Mouse (Mus musculus) ES-E14 (cell line): Measurements from ENCODE around the gene Snrpd2. TPM values are rescaled to one million over a fixed set of nuclear protein-coding genes. Genes with fewer than 3 reads are reported as not detected.

ENCODE experiments used
- DNase-seq: peaks from one replicate; pipeline ENCODE4 v3.0.0-alpha.2; 2013; ENCODE audit warnings: low read depth, low spot score
- H3K27ac ChIP-seq: 2 replicates; pipeline ENCODE4 v1.5.1; 2012; ENCODE audit warnings: low read depth, mild to moderate bottlenecking, low read length, moderate library complexity, mixed read lengths; ENCODE audit not compliant: poor library complexity, insufficient read depth, severe bottlenecking
- H3K36me3 ChIP-seq: 2 replicates; pipeline ENCODE4 v1.6.1; 2012; ENCODE audit warnings: mild to moderate bottlenecking, low read length, moderate library complexity, mixed read lengths; ENCODE audit not compliant: control insufficient read depth, poor library complexity, insufficient read depth, severe bottlenecking
- H3K4me1 ChIP-seq, 2 experiments: fragments of 150-350 bp in 1 of 2; sonication (generic) in 1 of 2; 2 replicates each; pipeline ENCODE4 v1.6.1; 2012; ENCODE audit warnings: low read length in 2 of 2, mild to moderate bottlenecking in 1 of 2, mixed read lengths in 1 of 2; ENCODE audit not compliant: control insufficient read depth in 2 of 2, insufficient read depth in 2 of 2, poor library complexity in 1 of 2
- H3K4me3 ChIP-seq, 2 experiments: fragments of 150-350 bp in 1 of 2; sonication (generic) in 1 of 2; 2 replicates each; pipeline ENCODE4 v1.5.1; 2012; ENCODE audit warnings: low read length in 2 of 2, low read depth in 1 of 2, mild to moderate bottlenecking in 1 of 2, mixed read lengths in 1 of 2; ENCODE audit not compliant: insufficient read depth in 1 of 2, poor library complexity in 1 of 2, severe bottlenecking in 1 of 2
- H3K9ac ChIP-seq: 2 replicates; pipeline ENCODE4 v1.6.1; 2012; ENCODE audit warnings: low read depth, mild to moderate bottlenecking, low read length, mixed read lengths; ENCODE audit not compliant: poor library complexity, insufficient read depth, severe bottlenecking
- H3K9me3 ChIP-seq: fragments of 150-350 bp; sonication (generic); 2 replicates; pipeline ENCODE4 v1.6.1; 2012; ENCODE audit warnings: low read depth, mild to moderate bottlenecking, low read length; ENCODE audit not compliant: control insufficient read depth, insufficient read depth
- CHD2 ChIP-seq: IDR thresholded peaks from 2 replicates; pipeline ENCODE4 v1.6.1; 2014; ENCODE audit warnings: mild to moderate bottlenecking, low read depth, low read length, inconsistent platforms
- HCFC1 ChIP-seq: IDR thresholded peaks from 2 replicates; pipeline ENCODE4 v1.6.1; 2012; ENCODE audit warnings: low read length, inconsistent platforms, borderline replicate concordance; ENCODE audit not compliant: insufficient read depth
- MAFK ChIP-seq: IDR thresholded peaks from 2 replicates; pipeline ENCODE4 v1.6.1; 2014; ENCODE audit warnings: mild to moderate bottlenecking, low read depth, low read length, inconsistent platforms; ENCODE audit not compliant: insufficient read depth
- ZC3H11A ChIP-seq: IDR thresholded peaks from 2 replicates; pipeline ENCODE4 v1.6.1; 2012; ENCODE audit warnings: low read depth, mild to moderate bottlenecking, inconsistent platforms, low read length, borderline replicate concordance
- ZNF384 ChIP-seq: IDR thresholded peaks from 2 replicates; pipeline ENCODE4 v1.6.1; 2012; ENCODE audit warnings: low read depth, low read length, inconsistent platforms
- in situ Hi-C, 2 experiments: fragments of 600-800 bp; cut with MboI; formaldehyde crosslinking; loops; one replicate each; pipeline ENCODE4 v1.15.1; 2025; ENCODE audit warnings: low sequenced_read_pairs in 2 of 2, inconsistent platforms in 1 of 2; ENCODE audit not compliant: unreplicated experiment in 2 of 2
- total RNA-seq: library from RNA; depleted of rRNA; stranded (reverse); fragments of 300-350 nt; gene quantifications from 2 replicates; pipeline ENCODE4 v1.2.3, GENCODE M21; 2012

Snrpd2 gene
- total RNA-seq, 1 experiment = 355 TPM

DNA sequence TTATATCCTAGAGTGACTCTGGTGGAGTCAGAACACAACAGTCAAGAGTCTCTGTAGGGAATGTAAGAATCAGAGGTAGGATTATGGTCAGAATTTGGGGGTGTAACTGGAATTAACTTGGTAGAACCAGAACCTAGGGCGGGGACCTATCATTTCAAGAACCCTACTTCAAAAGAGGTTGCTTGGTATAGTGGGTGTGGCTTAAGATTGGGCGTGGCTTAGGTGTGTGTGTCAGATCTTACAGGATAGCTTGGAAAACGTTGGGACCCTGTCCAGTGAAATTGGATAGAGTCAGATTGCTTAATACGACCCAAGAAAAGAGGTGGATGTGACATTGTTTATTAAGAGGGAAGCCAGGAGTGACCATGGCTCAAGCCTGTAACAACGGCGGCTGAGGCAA lies 30.4 kb downstream of the Snrpd2 start:
- H3K9ac ChIP-seq = no peak overlapping the region
- peaks cover 5 to 35% of the 10 kb centered on the region in 2 experiments; a peak in 3 of 4 replicates for H3K4me1 ChIP-seq
- TF ChIP-seq CHD2 (no peak), ZC3H11A (no peak), ZNF384 (no peak), HCFC1 (no peak)
- in situ Hi-C loops = loop anchor here in 1 of 2 experiments (5.0 kb wide), 1 partner anchor 102 kb away; the partner anchor contains the start of genes Ppm1n and Rtn2
- no peaks in the 10 kb centered on the region for H3K9me3 ChIP-seq
- H3K27ac ChIP-seq = no peak overlapping the region
- DNase-seq = no peak
- H3K4me3 ChIP-seq = peak overlapping the region; percentile 41 to 46; a peak in 2 of 4 replicates
- H3K36me3 ChIP-seq = no peaks in the 10 kb centered on the region

DNA sequence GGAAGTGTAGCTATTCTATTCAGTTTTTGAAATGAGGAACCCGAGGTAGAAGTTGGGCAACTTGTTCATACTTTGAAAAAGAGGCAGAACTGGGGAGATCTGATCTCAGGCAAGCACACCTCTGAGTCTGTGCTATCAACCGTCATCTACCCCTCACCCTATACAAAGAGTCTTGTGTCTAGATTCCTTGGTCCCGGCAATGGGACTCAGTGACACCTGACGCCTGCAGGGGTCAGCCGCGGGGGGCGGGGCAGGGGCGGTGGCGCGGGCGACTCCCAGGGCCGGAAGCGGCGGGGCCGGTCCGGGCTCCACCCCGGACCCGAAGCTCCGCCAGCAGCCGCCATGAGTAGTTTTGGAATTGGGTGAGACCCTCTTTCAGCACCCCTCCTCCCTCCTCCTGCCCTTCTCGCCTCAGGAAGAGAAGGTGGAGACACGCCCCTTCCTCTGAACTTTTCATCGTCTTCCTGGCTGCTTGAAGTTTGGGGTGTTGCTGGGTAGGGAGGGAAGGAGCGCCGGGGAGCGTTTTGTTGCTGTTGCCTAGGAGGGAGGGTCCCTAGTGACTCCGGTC lies 31.4 kb downstream of the Snrpd2 start:
- Histone ChIP-seq H3K36me3 (no peaks in the 10 kb centered on the region; the same call in 1 of the 2 replicates), H3K9ac (peak overlapping the region; percentile 68), H3K9me3 (no peaks in the 10 kb centered on the region), H3K27ac (peak overlapping the region; percentile 51), H3K4me1 (peaks cover 5 to 35% of the 10 kb centered on the region in 2 experiments; a peak in 3 of 4 replicates), H3K4me3 (peak overlapping the region; percentile 64 to 72)
- in situ Hi-C loops = loop anchor here in 1 of 2 experiments (5.0 kb wide), 1 partner anchor 101 kb away; the partner anchor contains the start of genes Ppm1n and Rtn2
- no peak for TF ChIP-seq CHD2
- TF ChIP-seq HCFC1 = no peak
- TF ChIP-seq ZC3H11A = no peak
- TF ChIP-seq ZNF384 = no peak
- no peak for TF ChIP-seq MAFK
- DNase-seq = peak; percentile 62

DNA sequence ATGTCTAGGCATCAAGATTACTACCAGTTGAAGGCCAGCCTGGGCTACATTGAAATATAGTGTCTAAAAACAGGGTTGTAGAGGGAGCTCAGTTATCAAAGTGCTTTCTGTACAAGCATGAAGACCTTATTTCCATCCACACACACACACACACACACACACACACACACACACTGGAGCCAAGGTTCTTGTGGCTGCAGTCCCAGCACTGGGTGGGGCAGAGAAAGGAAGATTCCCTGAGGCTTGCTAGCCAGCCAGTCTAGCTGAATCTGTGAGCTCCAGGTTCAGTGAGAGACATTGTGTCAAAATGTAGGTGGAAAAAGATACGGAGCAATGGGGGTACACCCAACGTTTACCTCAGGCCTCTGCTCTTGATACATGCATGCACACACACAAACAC lies 34.7 kb downstream of the Snrpd2 start:
- in situ Hi-C loops = loop anchor here in 1 of 2 experiments (5.0 kb wide), 1 partner anchor 98 kb away; the partner anchor contains the start of genes Ppm1n and Rtn2
- peaks cover 4% of the 10 kb centered on the region; the same call in 1 of the 2 replicates for H3K36me3 ChIP-seq
- H3K9ac ChIP-seq = no peak overlapping the region
- DNase-seq = no peak
- H3K27ac ChIP-seq = peak overlapping the region; percentile 15; the same call in 1 of the 2 replicates
- H3K9me3 ChIP-seq = no peaks in the 10 kb centered on the region
- H3K4me1 ChIP-seq = peaks cover 5 to 30% of the 10 kb centered on the region in 2 experiments; a peak in 3 of 4 replicates
- H3K4me3 ChIP-seq = no peak overlapping the region
- no peak for TF ChIP-seq HCFC1
- no peak for TF ChIP-seq MAFK
- TF ChIP-seq ZC3H11A = no peak
- TF ChIP-seq CHD2 = no peak
- no peak for TF ChIP-seq ZNF384

DNA sequence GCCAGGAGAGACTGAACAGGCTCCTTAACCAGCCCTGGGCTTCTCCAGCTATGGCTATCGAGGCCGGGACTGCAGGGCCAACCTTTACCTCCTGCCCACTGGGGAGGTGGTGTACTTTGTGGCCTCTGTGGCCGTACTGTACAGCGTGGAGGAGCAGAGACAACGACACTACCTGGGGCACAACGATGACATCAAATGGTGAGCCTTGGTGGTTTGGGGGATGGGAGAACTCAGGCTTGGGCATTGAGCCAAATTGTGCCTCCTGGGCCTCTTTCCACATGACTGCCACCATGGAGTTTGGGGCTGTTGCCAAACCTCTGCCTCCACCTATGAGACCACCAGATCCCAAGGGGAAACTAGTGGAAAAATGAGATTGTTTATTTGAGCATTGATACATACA lies 35.2 kb downstream of the Snrpd2 start:
- no peak for DNase-seq
- Histone ChIP-seq H3K4me1 (peaks cover 5 to 25% of the 10 kb centered on the region in 2 experiments; a peak in 3 of 4 replicates), H3K9me3 (no peaks in the 10 kb centered on the region), H3K4me3 (no peak overlapping the region), H3K36me3 (peaks cover 4% of the 10 kb centered on the region; the same call in 1 of the 2 replicates), H3K9ac (no peak overlapping the region), H3K27ac (peak overlapping the region; percentile 47)
- no peak for TF ChIP-seq ZNF384
- no peak for TF ChIP-seq MAFK
- no peak for TF ChIP-seq HCFC1
- no peak for TF ChIP-seq CHD2
- TF ChIP-seq ZC3H11A = no peak
- in situ Hi-C loops = loop anchor here in 1 of 2 experiments (5.0 kb wide), 1 partner anchor 98 kb away; the partner anchor contains the start of genes Ppm1n and Rtn2
